Mouse (Mus musculus) lung, embryonic 16.5 days (tissue): Measurements from ENCODE around the gene Nhsl2. TPM values are rescaled to one million over a fixed set of nuclear protein-coding genes. Genes with fewer than 3 reads are reported as not detected.
A peak's percentile ranks its signal among the peaks of the same experiment; 100 is the strongest.

Experiments used
- ATAC-seq: fragments of 200-750 bp; cut with Nextera tagmentation; 2 replicates; pipeline ENCODE4 v1.8.0; 2017; ENCODE audit warnings: low read depth, mild to moderate bottlenecking, moderate library complexity
- H3K27ac ChIP-seq: fragments of 300-500 bp; sonication (generic); 2 replicates; pipeline ENCODE4 v1.5.1; 2014; ENCODE audit warnings: mild to moderate bottlenecking, control low read depth, low read length
- H3K27me3 ChIP-seq: fragments of 300-500 bp; sonication (generic); 2 replicates; pipeline ENCODE4 v1.6.1; 2014; ENCODE audit warnings: low read depth, low read length, mixed read lengths; ENCODE audit not compliant: control insufficient read depth, insufficient read depth
- H3K36me3 ChIP-seq: fragments of 300-500 bp; sonication (generic); 2 replicates; pipeline ENCODE4 v1.6.1; 2014; ENCODE audit warnings: low read length; ENCODE audit not compliant: control insufficient read depth, insufficient read depth
- H3K4me1 ChIP-seq: fragments of 300-500 bp; sonication (generic); replicated peaks from 2 replicates; pipeline ENCODE4 v1.6.1; 2014; ENCODE audit warnings: low read length, mixed read lengths; ENCODE audit not compliant: control insufficient read depth, insufficient read depth
- H3K4me2 ChIP-seq: fragments of 300-500 bp; sonication (generic); 2 replicates; pipeline ENCODE4 v1.6.1; 2014; ENCODE audit warnings: low read depth, low read length, control low read depth
- H3K4me3 ChIP-seq: fragments of 300-500 bp; sonication (generic); 2 replicates; pipeline ENCODE4 v1.5.1; 2014; ENCODE audit warnings: mild to moderate bottlenecking, low read length, control low read depth
- H3K9ac ChIP-seq: fragments of 300-500 bp; sonication (generic); 2 replicates; pipeline ENCODE4 v1.6.1; 2014; ENCODE audit warnings: low read length, control low read depth
- H3K9me3 ChIP-seq: fragments of 300-500 bp; sonication (generic); 2 replicates; pipeline ENCODE4 v1.6.1; 2016; ENCODE audit warnings: low read length; ENCODE audit not compliant: control insufficient read depth
- WGBS: fragments of 180-500 bp; shearing (Covaris S2); extraction: QIAGEN DNeasy Blood & Tissue Kit; methylation state at CpG from one replicate; pipeline ENCODE4 v1.1.7; 2014; 5-methylcytosine and 5-hydroxymethylcytosine counted together
- polyA plus RNA-seq: library from polyadenylated mRNA; unstranded; fragments of >200 nt; fragmentation: Nextera tagmentation; extraction: Ambion mirVana; gene quantifications from 2 replicates; pipeline ENCODE4 v1.2.1, GENCODE M21; 2015

Gene Nhsl2
- polyA plus RNA-seq, 1 experiment from 2014 or later = 4.5 TPM

- no peak overlapping the region for H3K9ac ChIP-seq
- no peak overlapping the region for H3K27ac ChIP-seq
- H3K36me3 ChIP-seq = no peaks in the 10 kb centered on the region
- no peaks in the 10 kb centered on the region for H3K9me3 ChIP-seq
- no peak overlapping the region for H3K4me3 ChIP-seq
- H3K4me2 ChIP-seq = no peak overlapping the region
- WGBS = 77% methylated on average over 3 of the region's 3 CpGs
- no peaks in the 10 kb centered on the region for H3K4me1 ChIP-seq
- H3K27me3 ChIP-seq = no peaks in the 10 kb centered on the region
- ATAC-seq = 0 out of 2 replicates have a peak, but pooled peaks have one; percentile 34
These were observed 187.7 kb downstream of the Nhsl2 start for GRCm38 (mm10) chrX:102036866-102037361.

GRCm38 (mm10) chrX:102037506-102037905 lies 188.3 kb downstream of the Nhsl2 start:
- Histone ChIP-seq H3K9me3 (no peaks in the 10 kb centered on the region), H3K36me3 (no peaks in the 10 kb centered on the region), H3K27ac (no peak overlapping the region), H3K9ac (no peak overlapping the region), H3K27me3 (no peaks in the 10 kb centered on the region), H3K4me1 (no peaks in the 10 kb centered on the region), H3K4me3 (no peak overlapping the region), H3K4me2 (no peak overlapping the region)
- 0 out of 2 replicates have a peak, but pooled peaks have one; percentile 26 for ATAC-seq
- 55% methylated on average over 2 of the region's 2 CpGs for WGBS

- ATAC-seq = no peak
- H3K9me3 ChIP-seq = no peaks in the 10 kb centered on the region
These were observed 192.4 kb downstream of the Nhsl2 start for GRCm38 (mm10) chrX:102041562-102041961.

GRCm38 (mm10) chrX:102042386-102042785 lies 193.2 kb downstream of the Nhsl2 start:
- no peaks in the 10 kb centered on the region for H3K9me3 ChIP-seq
- ATAC-seq = no peak
- WGBS = 74% methylated on average over 4 of the region's 4 CpGs

More at GRCm38 (mm10) chrX:102041562-102041961, 192.4 kb downstream of the Nhsl2 start:
- no peaks in the 10 kb centered on the region for H3K4me1 ChIP-seq
- 64% methylated on average over 7 of the region's 7 CpGs for whole genome bisulfite sequencing
- H3K27ac ChIP-seq = no peak overlapping the region
- H3K27me3 ChIP-seq = no peaks in the 10 kb centered on the region
- H3K36me3 ChIP-seq = no peaks in the 10 kb centered on the region
- H3K4me3 ChIP-seq = no peak overlapping the region
- no peak overlapping the region for H3K4me2 ChIP-seq
- H3K9ac ChIP-seq = no peak overlapping the region

GRCm38 (mm10) chrX:102050552-102050951 lies 201.4 kb downstream of the Nhsl2 start:
- WGBS = 69% methylated on average over 6 of the region's 6 CpGs
- H3K9me3 ChIP-seq = no peaks in the 10 kb centered on the region
- no peak for ATAC-seq

More at GRCm38 (mm10) chrX:102042386-102042785, 193.2 kb downstream of the Nhsl2 start:
- Histone ChIP-seq H3K27me3 (no peaks in the 10 kb centered on the region), H3K9ac (no peak overlapping the region), H3K4me3 (no peak overlapping the region), H3K27ac (no peak overlapping the region), H3K4me1 (no peaks in the 10 kb centered on the region), H3K36me3 (no peaks in the 10 kb centered on the region), H3K4me2 (no peak overlapping the region)

GRCm38 (mm10) chrX:102051225-102051624 lies 202.0 kb downstream of the Nhsl2 start:
- H3K4me3 ChIP-seq = no peak overlapping the region
- no peak overlapping the region for H3K27ac ChIP-seq
- WGBS = 59% methylated on average over 4 of the region's 4 CpGs
- no peak for ATAC-seq
- H3K9me3 ChIP-seq = no peaks in the 10 kb centered on the region
- H3K36me3 ChIP-seq = no peaks in the 10 kb centered on the region
- no peak overlapping the region for H3K9ac ChIP-seq
- no peak overlapping the region for H3K4me2 ChIP-seq
- H3K27me3 ChIP-seq = no peaks in the 10 kb centered on the region
- no peaks in the 10 kb centered on the region for H3K4me1 ChIP-seq

More at GRCm38 (mm10) chrX:102050552-102050951, 201.4 kb downstream of the Nhsl2 start:
- Histone ChIP-seq H3K27ac (no peak overlapping the region), H3K4me1 (no peaks in the 10 kb centered on the region), H3K4me3 (no peak overlapping the region), H3K36me3 (no peaks in the 10 kb centered on the region), H3K9ac (no peak overlapping the region), H3K27me3 (no peaks in the 10 kb centered on the region), H3K4me2 (no peak overlapping the region)

GRCm38 (mm10) chrX:102053371-102053770 lies 204.2 kb downstream of the Nhsl2 start:
- H3K36me3 ChIP-seq = no peaks in the 10 kb centered on the region
- no peaks in the 10 kb centered on the region for H3K9me3 ChIP-seq
- H3K4me2 ChIP-seq = no peak overlapping the region
- no peak overlapping the region for H3K9ac ChIP-seq
- WGBS = 83% methylated on average over 2 of the region's 2 CpGs
- no peak overlapping the region for H3K27ac ChIP-seq
- H3K4me1 ChIP-seq = no peaks in the 10 kb centered on the region
- H3K27me3 ChIP-seq = no peaks in the 10 kb centered on the region
- no peak for ATAC-seq
- H3K4me3 ChIP-seq = no peak overlapping the region

- Histone ChIP-seq H3K4me2 (no peak overlapping the region), H3K4me1 (no peaks in the 10 kb centered on the region), H3K27me3 (no peaks in the 10 kb centered on the region), H3K27ac (no peak overlapping the region), H3K9me3 (no peaks in the 10 kb centered on the region), H3K9ac (no peak overlapping the region), H3K4me3 (no peak overlapping the region), H3K36me3 (no peaks in the 10 kb centered on the region)
- WGBS = 77% methylated on average over 4 of the region's 4 CpGs
- ATAC-seq = no peak
These were observed 204.8 kb downstream of the Nhsl2 start for GRCm38 (mm10) chrX:102054009-102054408.

GRCm38 (mm10) chrX:102059437-102059836 lies 210.3 kb downstream of the Nhsl2 start:
- Histone ChIP-seq H3K4me3 (no peak overlapping the region), H3K9me3 (no peaks in the 10 kb centered on the region), H3K27ac (no peak overlapping the region), H3K36me3 (no peaks in the 10 kb centered on the region), H3K4me1 (peaks cover 7% of the 10 kb centered on the region; the same call in 1 of the 2 replicates), H3K9ac (no peak overlapping the region), H3K27me3 (no peaks in the 10 kb centered on the region; the same call in 1 of the 2 replicates), H3K4me2 (no peak overlapping the region)
- ATAC-seq = no peak
- 52% methylated on average over 9 of the region's 9 CpGs for WGBS
